Mouse (Mus musculus): ENCODE results near the gene Cmip. TPM values are rescaled to one million over a fixed set of nuclear protein-coding genes. Genes with fewer than 3 reads are reported as not detected.

The Cmip gene
- polyA plus RNA-seq, 1 experiment, result 17.3 TPM

- no peaks in the 10 kb centered on the region for H3K79me3 ChIP-seq (ENCODE audit: low read depth)
- H3K36me3 ChIP-seq (ENCODE audit: control insufficient read depth, insufficient read depth), result no peaks in the 10 kb centered on the region
- no peaks in the 10 kb centered on the region for H3K27me3 ChIP-seq (ENCODE audit: control insufficient read depth, insufficient read depth, insufficient read length)
- TF ChIP-seq FOSL1 (IDR thresholded peaks at IDR 0.05; ENCODE audit: insufficient read depth, low read length, poor library complexity, severe bottlenecking) (no peak), MYOG (IDR thresholded peaks at IDR 0.05; ENCODE audit: control insufficient read depth, extremely low read depth, insufficient read length) (no peak), CTCF (IDR thresholded peaks at IDR 0.05; ENCODE audit: control insufficient read depth, insufficient read depth, insufficient read length) (no peak), MYOD1 (IDR thresholded peaks at IDR 0.05; ENCODE audit: control insufficient read depth, insufficient read length, low read depth) (no peak), CEBPB (IDR thresholded peaks at IDR 0.05; ENCODE audit: low read depth) (no peak), MAX (IDR thresholded peaks at IDR 0.05) (no peak), USF1 (IDR thresholded peaks at IDR 0.05; ENCODE audit: low read depth) (no peak)
- H3ac ChIP-seq (ENCODE audit: control insufficient read depth, insufficient read length, low read depth), result no peak overlapping the region
- H3K4me3 ChIP-seq (ENCODE audit: insufficient read depth, poor library complexity, severe bottlenecking), result no peak overlapping the region
- H3K79me2 ChIP-seq (ENCODE audit: control insufficient read depth, insufficient read depth), result no peaks in the 10 kb centered on the region
These were observed 223.7 kb downstream of the Cmip start for GRCm38 (mm10) chr8:117480516-117480915.

- Histone ChIP-seq H3K79me2 (ENCODE audit: control insufficient read depth, insufficient read depth) (no peaks in the 10 kb centered on the region), H3K27me3 (ENCODE audit: control insufficient read depth, insufficient read depth, insufficient read length) (no peaks in the 10 kb centered on the region), H3ac (ENCODE audit: control insufficient read depth, insufficient read length, low read depth) (no peak overlapping the region), H3K79me3 (ENCODE audit: low read depth) (no peaks in the 10 kb centered on the region), H3K4me3 (ENCODE audit: insufficient read depth, poor library complexity, severe bottlenecking) (no peak overlapping the region), H3K36me3 (ENCODE audit: control insufficient read depth, insufficient read depth) (no peaks in the 10 kb centered on the region)
- no peak for TF ChIP-seq MAX (IDR thresholded peaks at IDR 0.05)
- TF ChIP-seq CEBPB (IDR thresholded peaks at IDR 0.05; ENCODE audit: low read depth), result no peak
- TF ChIP-seq MYOD1 (IDR thresholded peaks at IDR 0.05; ENCODE audit: control insufficient read depth, insufficient read length, low read depth), result no peak
- TF ChIP-seq CTCF (IDR thresholded peaks at IDR 0.05; ENCODE audit: control insufficient read depth, insufficient read depth, insufficient read length), result no peak
- TF ChIP-seq USF1 (IDR thresholded peaks at IDR 0.05; ENCODE audit: low read depth), result no peak
- TF ChIP-seq FOSL1 (IDR thresholded peaks at IDR 0.05; ENCODE audit: insufficient read depth, low read length, poor library complexity, severe bottlenecking), result no peak
- no peak for TF ChIP-seq MYOG (IDR thresholded peaks at IDR 0.05; ENCODE audit: control insufficient read depth, extremely low read depth, insufficient read length)
These were observed 225.0 kb downstream of the Cmip start for GRCm38 (mm10) chr8:117481830-117482229.

GRCm38 (mm10) chr8:117484731-117485130 is 227.9 kb downstream of the Cmip start:
- Histone ChIP-seq H3K79me2 (ENCODE audit: control insufficient read depth, insufficient read depth) (no peaks in the 10 kb centered on the region), H3K4me3 (ENCODE audit: insufficient read depth, poor library complexity, severe bottlenecking) (no peak overlapping the region), H3K36me3 (ENCODE audit: control insufficient read depth, insufficient read depth) (no peaks in the 10 kb centered on the region), H3K79me3 (ENCODE audit: low read depth) (no peaks in the 10 kb centered on the region), H3K27me3 (ENCODE audit: control insufficient read depth, insufficient read depth, insufficient read length) (no peaks in the 10 kb centered on the region), H3ac (ENCODE audit: control insufficient read depth, insufficient read length, low read depth) (no peak overlapping the region)
- TF ChIP-seq CTCF (IDR thresholded peaks at IDR 0.05; ENCODE audit: control insufficient read depth, insufficient read depth, insufficient read length), result no peak
- TF ChIP-seq MAX (IDR thresholded peaks at IDR 0.05), result no peak
- TF ChIP-seq FOSL1 (IDR thresholded peaks at IDR 0.05; ENCODE audit: insufficient read depth, low read length, poor library complexity, severe bottlenecking), result no peak
- TF ChIP-seq USF1 (IDR thresholded peaks at IDR 0.05; ENCODE audit: low read depth), result no peak
- no peak for TF ChIP-seq MYOD1 (IDR thresholded peaks at IDR 0.05; ENCODE audit: control insufficient read depth, insufficient read length, low read depth)
- no peak for TF ChIP-seq MYOG (IDR thresholded peaks at IDR 0.05; ENCODE audit: control insufficient read depth, extremely low read depth, insufficient read length)
- TF ChIP-seq CEBPB (IDR thresholded peaks at IDR 0.05; ENCODE audit: low read depth), result no peak

GRCm38 (mm10) chr8:117485316-117485715 is 228.5 kb downstream of the Cmip start:
- Histone ChIP-seq H3K4me3 (ENCODE audit: insufficient read depth, poor library complexity, severe bottlenecking) (no peak overlapping the region), H3K79me2 (ENCODE audit: control insufficient read depth, insufficient read depth) (no peaks in the 10 kb centered on the region), H3K36me3 (ENCODE audit: control insufficient read depth, insufficient read depth) (no peaks in the 10 kb centered on the region), H3ac (ENCODE audit: control insufficient read depth, insufficient read length, low read depth) (no peak overlapping the region), H3K79me3 (ENCODE audit: low read depth) (no peaks in the 10 kb centered on the region), H3K27me3 (ENCODE audit: control insufficient read depth, insufficient read depth, insufficient read length) (no peaks in the 10 kb centered on the region)
- TF ChIP-seq MAX (IDR thresholded peaks at IDR 0.05) (no peak), CTCF (IDR thresholded peaks at IDR 0.05; ENCODE audit: control insufficient read depth, insufficient read depth, insufficient read length) (no peak), MYOD1 (IDR thresholded peaks at IDR 0.05; ENCODE audit: control insufficient read depth, insufficient read length, low read depth) (no peak), MYOG (IDR thresholded peaks at IDR 0.05; ENCODE audit: control insufficient read depth, extremely low read depth, insufficient read length) (no peak), FOSL1 (IDR thresholded peaks at IDR 0.05; ENCODE audit: insufficient read depth, low read length, poor library complexity, severe bottlenecking) (no peak), CEBPB (IDR thresholded peaks at IDR 0.05; ENCODE audit: low read depth) (no peak), USF1 (IDR thresholded peaks at IDR 0.05; ENCODE audit: low read depth) (no peak)

- TF ChIP-seq CEBPB (IDR thresholded peaks at IDR 0.05; ENCODE audit: low read depth) (no peak), FOSL1 (IDR thresholded peaks at IDR 0.05; ENCODE audit: insufficient read depth, low read length, poor library complexity, severe bottlenecking) (no peak), MYOG (IDR thresholded peaks at IDR 0.05; ENCODE audit: control insufficient read depth, extremely low read depth, insufficient read length) (no peak), MAX (IDR thresholded peaks at IDR 0.05) (no peak), USF1 (IDR thresholded peaks at IDR 0.05; ENCODE audit: low read depth) (no peak), CTCF (IDR thresholded peaks at IDR 0.05; ENCODE audit: control insufficient read depth, insufficient read depth, insufficient read length) (no peak), MYOD1 (IDR thresholded peaks at IDR 0.05; ENCODE audit: control insufficient read depth, insufficient read length, low read depth) (no peak)
- Histone ChIP-seq H3K36me3 (ENCODE audit: control insufficient read depth, insufficient read depth) (no peaks in the 10 kb centered on the region), H3K4me3 (ENCODE audit: insufficient read depth, poor library complexity, severe bottlenecking) (no peak overlapping the region), H3K27me3 (ENCODE audit: control insufficient read depth, insufficient read depth, insufficient read length) (no peaks in the 10 kb centered on the region), H3K79me3 (ENCODE audit: low read depth) (no peaks in the 10 kb centered on the region), H3ac (ENCODE audit: control insufficient read depth, insufficient read length, low read depth) (no peak overlapping the region), H3K79me2 (ENCODE audit: control insufficient read depth, insufficient read depth) (no peaks in the 10 kb centered on the region)
These were observed 231.6 kb downstream of the Cmip start for GRCm38 (mm10) chr8:117488246-117489005.

Data from C2C12 (cell line).